Mouse (Mus musculus) heart, embryonic 11.5 days (tissue): ENCODE results near the gene Aatk. TPM values are rescaled to one million over a fixed set of nuclear protein-coding genes. Genes with fewer than 3 reads are reported as not detected.

Source experiments
- ATAC-seq: fragments of 200-750 bp; cut with Nextera tagmentation; replicated peaks from 2 replicates; pipeline ENCODE4 v1.8.0; 2017; ENCODE audit warnings: moderate library complexity; ENCODE audit not compliant: insufficient number of reproducible peaks, low FRiP score, low TSS enrichment
- H3K27ac ChIP-seq: fragments of 300-500 bp; sonication (generic); 2 replicates; pipeline ENCODE4 v1.5.1; 2014; ENCODE audit warnings: mild to moderate bottlenecking, low read depth, low read length
- H3K27me3 ChIP-seq: fragments of 300-500 bp; sonication (generic); 2 replicates; pipeline ENCODE4 v1.6.1; 2014; ENCODE audit warnings: mild to moderate bottlenecking, low read length, mixed read lengths; ENCODE audit not compliant: control insufficient read depth, insufficient read depth
- H3K36me3 ChIP-seq: fragments of 300-500 bp; sonication (generic); 2 replicates; pipeline ENCODE4 v1.6.1; 2014; ENCODE audit warnings: mild to moderate bottlenecking, low read length, moderate library complexity, mixed read lengths; ENCODE audit not compliant: control insufficient read depth, insufficient read depth
- H3K4me1 ChIP-seq: fragments of 300-500 bp; sonication (generic); 2 replicates; pipeline ENCODE4 v1.6.1; 2014; ENCODE audit warnings: low read length; ENCODE audit not compliant: control insufficient read depth, insufficient read depth
- H3K4me2 ChIP-seq: fragments of 300-500 bp; sonication (generic); 2 replicates; pipeline ENCODE4 v1.6.1; 2014; ENCODE audit warnings: mild to moderate bottlenecking, moderate library complexity
- H3K4me3 ChIP-seq: fragments of 300-500 bp; sonication (generic); 2 replicates; pipeline ENCODE4 v1.5.1; 2014; ENCODE audit warnings: low read depth, low read length
- H3K9ac ChIP-seq: fragments of 300-500 bp; sonication (generic); 2 replicates; pipeline ENCODE4 v1.6.1; 2014; ENCODE audit warnings: mild to moderate bottlenecking, low read depth, low read length, moderate library complexity
- H3K9me3 ChIP-seq: fragments of 300-500 bp; sonication (generic); replicated peaks from 2 replicates; pipeline ENCODE4 v1.6.1; 2016; ENCODE audit warnings: low read length; ENCODE audit not compliant: control insufficient read depth
- WGBS: fragments of 180-500 bp; shearing (Covaris S2); extraction: QIAGEN DNeasy Blood & Tissue Kit; methylation state at CpG from one replicate; pipeline ENCODE4 v1.1.7; 2014; ENCODE audit not compliant: insufficient replicate concordance; 5-methylcytosine and 5-hydroxymethylcytosine counted together
- polyA plus RNA-seq: library from polyadenylated mRNA; unstranded; fragments of >200 nt; fragmentation: Nextera tagmentation; extraction: Ambion mirVana; gene quantifications from 2 replicates; pipeline ENCODE4 v1.2.1, GENCODE M21; 2014

Aatk gene
- polyA plus RNA-seq, 1 experiment from 2014 or later = 0.24 TPM

- H3K4me2 ChIP-seq = no peak overlapping the region
- peaks cover 11% of the 10 kb centered on the region for H3K4me1 ChIP-seq
- H3K9ac ChIP-seq = 0 out of 2 replicates have a peak overlapping the region, but pooled peaks have one; percentile 16
- no peaks in the 10 kb centered on the region for H3K36me3 ChIP-seq
- ATAC-seq = no peak
- no peak overlapping the region for H3K27ac ChIP-seq
- no peak overlapping the region for H3K4me3 ChIP-seq
- WGBS = 51% methylated on average over 8 of the region's 8 CpGs
- no peaks in the 10 kb centered on the region for H3K9me3 ChIP-seq
- H3K27me3 ChIP-seq = peaks cover 2% of the 10 kb centered on the region; the same call in 1 of the 2 replicates
Observed at GRCm38 (mm10) chr11:120022216-120022615, 24.8 kb downstream of the Aatk start.

- ATAC-seq = no peak
- Histone ChIP-seq H3K4me3 (no peak overlapping the region), H3K9ac (no peak overlapping the region), H3K27ac (no peak overlapping the region), H3K27me3 (peaks cover 2% of the 10 kb centered on the region; the same call in 1 of the 2 replicates), H3K4me2 (no peak overlapping the region), H3K9me3 (no peaks in the 10 kb centered on the region), H3K4me1 (peaks cover 11% of the 10 kb centered on the region), H3K36me3 (no peaks in the 10 kb centered on the region)
- whole genome bisulfite sequencing = 87% methylated on average over 16 of the region's 16 CpGs
Observed at GRCm38 (mm10) chr11:120021367-120021766, 25.6 kb downstream of the Aatk start.

GRCm38 (mm10) chr11:120019542-120020440, 27.2 kb downstream of the Aatk start:
- no peak overlapping the region for H3K27ac ChIP-seq
- no peak overlapping the region for H3K4me3 ChIP-seq
- 66% methylated on average over 23 of the region's 23 CpGs for WGBS
- no peaks in the 10 kb centered on the region for H3K36me3 ChIP-seq
- no peak for ATAC-seq
- H3K9ac ChIP-seq = no peak overlapping the region
- peaks cover 13% of the 10 kb centered on the region for H3K4me1 ChIP-seq
- peaks cover 2% of the 10 kb centered on the region; the same call in 1 of the 2 replicates for H3K27me3 ChIP-seq
- no peaks in the 10 kb centered on the region for H3K9me3 ChIP-seq
- H3K4me2 ChIP-seq = no peak overlapping the region

GRCm38 (mm10) chr11:120017011-120017410, 30.0 kb downstream of the Aatk start:
- no peak for ATAC-seq
- no peak overlapping the region for H3K9ac ChIP-seq
- 82% methylated on average over 8 of the region's 8 CpGs for WGBS

GRCm38 (mm10) chr11:120014758-120015157, 32.2 kb downstream of the Aatk start:
- 87% methylated on average over 4 of the region's 4 CpGs for WGBS
- H3K4me3 ChIP-seq = no peak overlapping the region
- no peaks in the 10 kb centered on the region for H3K36me3 ChIP-seq
- H3K9me3 ChIP-seq = no peaks in the 10 kb centered on the region
- peaks cover 20% of the 10 kb centered on the region for H3K4me1 ChIP-seq
- no peak overlapping the region for H3K4me2 ChIP-seq
- no peak overlapping the region for H3K9ac ChIP-seq
- ATAC-seq = no peak
- no peak overlapping the region for H3K27ac ChIP-seq
- peaks cover 21% of the 10 kb centered on the region for H3K27me3 ChIP-seq

More at GRCm38 (mm10) chr11:120017011-120017410, 30.0 kb downstream of the Aatk start:
- Histone ChIP-seq H3K4me3 (no peak overlapping the region), H3K27ac (no peak overlapping the region), H3K4me1 (peaks cover 23% of the 10 kb centered on the region), H3K9me3 (no peaks in the 10 kb centered on the region), H3K36me3 (no peaks in the 10 kb centered on the region), H3K27me3 (peaks cover 5% of the 10 kb centered on the region; the same call in 1 of the 2 replicates), H3K4me2 (no peak overlapping the region)

GRCm38 (mm10) chr11:120013174-120013711, 33.7 kb downstream of the Aatk start:
- WGBS = 9% methylated on average over 21 of the region's 21 CpGs
- Histone ChIP-seq H3K4me3 (peak overlapping the region; percentile 30; the same call in 1 of the 2 replicates), H3K4me2 (peak overlapping the region; percentile 77), H3K27me3 (peaks cover 25% of the 10 kb centered on the region), H3K9ac (peak overlapping the region; percentile 62; the same call in 1 of the 2 replicates), H3K4me1 (peaks cover 20% of the 10 kb centered on the region), H3K27ac (no peak overlapping the region), H3K36me3 (no peaks in the 10 kb centered on the region), H3K9me3 (no peaks in the 10 kb centered on the region)
- peak; percentile 47; the same call in 1 of the 2 replicates for ATAC-seq

GRCm38 (mm10) chr11:120012702-120013101, 34.3 kb downstream of the Aatk start:
- Histone ChIP-seq H3K27ac (no peak overlapping the region), H3K4me1 (peaks cover 17% of the 10 kb centered on the region), H3K9me3 (no peaks in the 10 kb centered on the region), H3K27me3 (peaks cover 25% of the 10 kb centered on the region), H3K9ac (no peak overlapping the region; the same call in 1 of the 2 replicates), H3K4me2 (no peak overlapping the region; the same call in 1 of the 2 replicates), H3K4me3 (no peak overlapping the region), H3K36me3 (no peaks in the 10 kb centered on the region)
- 71% methylated on average over 13 of the region's 13 CpGs for WGBS
- no peak for ATAC-seq

- Histone ChIP-seq H3K4me2 (peak overlapping the region; percentile 61), H3K27me3 (peaks cover 25% of the 10 kb centered on the region), H3K4me3 (peak overlapping the region; percentile 33), H3K9me3 (no peaks in the 10 kb centered on the region), H3K9ac (peak overlapping the region; percentile 44; the same call in 1 of the 2 replicates), H3K4me1 (peaks cover 17% of the 10 kb centered on the region), H3K36me3 (no peaks in the 10 kb centered on the region), H3K27ac (no peak overlapping the region)
- 23% methylated on average over 43 of the region's 43 CpGs for WGBS
- ATAC-seq = no peak
Observed at GRCm38 (mm10) chr11:120011761-120012560, 35.0 kb downstream of the Aatk start.
